Mouse (Mus musculus): Measurements from ENCODE around the gene Mt4.

DNA sequence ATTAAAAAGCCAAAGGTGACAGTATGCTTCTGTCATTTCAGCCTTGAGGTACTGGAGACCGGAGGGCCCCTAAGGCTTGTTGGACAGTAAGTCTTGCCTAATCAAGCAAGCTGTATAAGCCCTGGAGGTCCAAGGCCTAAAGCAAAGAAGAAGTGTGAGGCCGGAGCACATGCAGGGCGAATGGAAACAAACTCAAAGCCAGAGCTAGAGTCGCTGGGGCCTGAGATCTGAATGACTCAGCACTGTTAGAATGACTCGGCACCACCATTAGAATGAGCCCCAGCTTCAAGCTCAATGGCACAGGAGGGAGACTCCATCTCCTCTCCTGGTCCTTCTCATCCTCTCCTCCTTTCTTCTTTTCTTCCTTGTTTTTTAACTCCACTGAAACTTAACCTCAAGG, 13.9 kb downstream of the Mt4 start:
- no peak for TF ChIP-seq POLR2A (IDR thresholded peaks at IDR 0.05; ENCODE audit: low read depth, low read length)
- no peak for TF ChIP-seq CTCF (IDR thresholded peaks at IDR 0.05; ENCODE audit: borderline replicate concordance, insufficient read depth, low read length)
